Mouse (Mus musculus): Measurements from ENCODE around the gene Rab1a.
"Not testable (repeated sequence)": the region's sequence is repeated elsewhere in the genome, so short reads cannot be mapped to it uniquely, and the experiment has no call there.

Gene Rab1a

DNA sequence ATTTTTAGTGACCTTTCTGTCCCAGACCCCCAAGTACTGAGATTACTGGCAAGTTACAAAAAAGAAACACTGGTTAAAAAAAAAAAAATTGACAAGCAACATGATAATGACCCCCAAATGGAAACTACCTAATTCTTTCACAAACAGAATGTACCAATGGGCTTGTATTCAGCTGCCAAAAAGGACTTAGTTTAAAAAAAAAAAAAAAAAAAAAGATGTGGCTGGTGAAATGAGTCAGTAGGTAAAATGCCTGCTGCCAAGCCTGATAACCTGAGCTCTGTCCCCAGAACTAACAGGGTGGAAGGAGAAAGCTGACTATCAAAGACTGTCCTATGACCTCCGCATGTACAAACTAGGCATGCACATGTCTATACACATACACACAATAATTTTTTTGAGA, 16.0 kb downstream of the Rab1a start:
- DNase-seq (ENCODE audit: extremely low spot score): no peak

GRCm38 (mm10) chr11:20221671-20222070, 20.4 kb downstream of the Rab1a start:
- not testable (repeated sequence) for DNase-seq (ENCODE audit: extremely low spot score)

GRCm38 (mm10) chr11:20224196-20224595, 23.0 kb downstream of the Rab1a start:
- no peak for DNase-seq (ENCODE audit: extremely low spot score)

GRCm38 (mm10) chr11:20225938-20226337, 24.7 kb downstream of the Rab1a start:
- no peak for DNase-seq (ENCODE audit: extremely low spot score)

DNA sequence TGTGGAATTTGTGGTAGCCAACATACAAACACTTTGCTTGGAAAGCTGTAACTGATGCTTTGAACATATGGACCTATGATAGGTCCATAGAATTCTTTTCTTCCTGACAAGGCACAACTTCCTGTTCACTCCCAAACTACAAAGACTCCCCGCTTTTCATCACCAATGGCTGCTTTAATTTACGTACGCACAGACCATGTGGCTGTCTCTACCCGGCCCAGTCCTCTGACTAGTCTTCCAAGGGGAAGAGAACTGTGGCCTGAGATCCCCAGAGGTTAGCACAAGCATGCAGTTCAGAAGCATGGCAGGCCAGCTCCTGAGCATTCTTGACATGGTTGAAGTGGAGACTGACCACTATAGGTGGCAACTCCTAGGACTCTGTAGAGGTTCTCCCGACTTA, 27.4 kb downstream of the Rab1a start:
- no peak for DNase-seq (ENCODE audit: extremely low spot score)

- DNase-seq (ENCODE audit: extremely low spot score): no peak
Observed at GRCm38 (mm10) chr11:20229311-20229710, 28.1 kb downstream of the Rab1a start.

DNA sequence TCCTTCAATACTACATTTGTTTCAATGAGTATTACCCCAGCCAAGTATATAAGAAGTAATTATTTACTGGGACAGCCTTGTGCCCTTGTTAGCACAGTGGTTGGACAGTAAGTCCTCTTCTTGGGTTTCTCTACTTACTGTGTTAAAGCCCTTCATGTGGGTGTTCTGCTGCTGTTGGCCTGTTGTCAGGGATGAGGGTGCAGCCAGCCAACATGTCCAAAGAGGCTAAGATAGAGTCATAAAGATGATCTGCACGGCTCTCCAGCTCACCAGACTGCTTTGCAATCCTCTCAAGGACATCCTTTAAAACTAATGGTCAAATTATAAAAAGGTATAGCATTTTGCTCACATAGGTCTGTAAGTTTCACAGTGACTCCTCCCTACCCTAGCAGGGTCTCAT, 29.1 kb downstream of the Rab1a start:
- no peak for DNase-seq (ENCODE audit: extremely low spot score)

DNA sequence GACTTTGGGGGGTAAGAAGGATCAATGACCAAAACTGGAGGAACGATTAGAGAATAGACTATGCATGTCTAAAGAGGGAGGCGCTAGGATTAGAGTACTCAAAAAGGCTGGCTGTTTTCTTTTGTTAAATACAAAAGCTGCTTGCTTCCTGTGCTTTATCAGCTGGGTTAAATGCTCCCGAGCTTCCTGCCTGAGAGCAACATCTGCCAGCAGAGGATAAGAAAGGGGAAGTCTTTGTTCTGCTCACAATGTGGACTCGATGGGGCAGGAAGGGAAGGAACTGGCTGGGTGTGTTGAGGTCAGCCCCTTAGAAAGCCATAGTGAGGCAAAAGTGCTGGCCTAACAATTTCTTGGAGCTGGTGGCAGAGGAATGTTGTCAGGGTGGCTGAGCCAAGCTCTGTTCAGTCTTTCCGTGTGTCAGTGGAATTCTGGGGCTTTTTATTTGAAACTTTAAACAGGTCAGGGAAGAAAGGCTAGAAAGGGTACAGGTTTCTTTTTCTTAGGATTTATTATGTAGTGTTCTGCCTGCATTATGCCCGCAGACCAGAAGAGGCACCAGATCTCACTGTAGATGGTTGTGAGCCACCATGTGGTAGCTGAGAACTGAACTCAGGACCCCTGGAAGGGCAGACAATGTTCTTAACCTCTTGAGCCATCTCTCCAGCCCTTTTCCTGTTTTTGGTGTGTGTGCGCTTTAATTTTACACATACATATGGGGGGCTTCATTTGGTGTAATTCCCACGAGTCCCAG, 30.1 kb downstream of the Rab1a start:
- peak; percentile 31 for DNase-seq (ENCODE audit: extremely low spot score)

DNA sequence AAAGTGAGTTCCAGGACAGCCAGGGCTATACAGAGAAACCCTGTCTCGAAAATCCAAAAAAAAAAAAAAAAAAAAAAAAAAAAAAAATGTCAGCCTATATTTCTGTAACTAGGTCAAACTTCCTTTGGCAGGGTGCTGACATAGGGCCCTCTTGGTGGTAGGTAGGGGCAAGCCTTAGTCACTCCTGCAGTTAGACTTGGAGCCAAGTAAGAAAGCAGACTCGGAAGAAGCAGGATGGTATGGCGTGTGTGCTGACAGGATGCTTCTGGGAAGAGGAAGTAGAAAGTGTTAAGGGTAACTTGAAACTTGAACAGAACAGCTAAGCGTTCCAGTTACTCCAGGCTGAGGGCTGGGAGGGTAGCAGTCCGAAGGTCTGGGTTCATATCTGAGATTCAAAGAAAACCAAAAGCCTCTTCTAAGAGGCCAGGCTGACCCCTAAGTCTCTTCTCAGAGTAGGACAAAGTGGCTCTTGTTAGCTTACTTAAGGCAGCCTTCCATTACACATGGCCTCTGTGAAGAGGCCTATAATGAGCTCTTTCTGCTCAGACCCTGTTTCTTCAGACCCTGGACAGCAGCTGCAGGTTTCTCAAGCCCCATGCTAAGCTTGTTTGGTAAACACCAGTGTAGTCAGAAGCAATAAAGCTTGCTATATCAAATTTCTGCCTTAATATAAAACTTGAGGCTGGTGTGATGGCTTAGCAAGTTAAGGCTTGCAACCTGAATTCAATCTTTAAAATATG, 31.0 kb downstream of the Rab1a start:
- DNase-seq (ENCODE audit: extremely low spot score): no peak

DNA sequence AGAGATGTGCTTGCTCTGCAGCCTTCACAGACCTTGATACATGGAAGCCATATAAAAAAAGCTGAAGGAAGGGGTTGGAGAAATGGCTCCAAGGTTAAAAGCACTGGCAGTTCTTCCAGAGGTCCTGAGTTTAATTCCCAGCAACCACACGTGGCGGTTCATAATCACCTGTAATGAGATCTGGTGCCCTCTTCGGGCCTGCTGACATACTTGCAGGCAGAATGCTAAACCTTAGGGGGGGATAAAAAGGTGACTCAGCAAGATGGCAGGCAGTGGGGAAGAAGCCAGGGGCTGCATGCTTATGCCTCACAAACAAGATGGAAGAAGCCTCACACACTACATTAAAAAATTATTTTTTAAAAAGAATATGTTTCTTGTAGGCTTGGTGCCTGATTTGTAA, 33.0 kb downstream of the Rab1a start:
- no peak for DNase-seq (ENCODE audit: extremely low spot score)

DNA sequence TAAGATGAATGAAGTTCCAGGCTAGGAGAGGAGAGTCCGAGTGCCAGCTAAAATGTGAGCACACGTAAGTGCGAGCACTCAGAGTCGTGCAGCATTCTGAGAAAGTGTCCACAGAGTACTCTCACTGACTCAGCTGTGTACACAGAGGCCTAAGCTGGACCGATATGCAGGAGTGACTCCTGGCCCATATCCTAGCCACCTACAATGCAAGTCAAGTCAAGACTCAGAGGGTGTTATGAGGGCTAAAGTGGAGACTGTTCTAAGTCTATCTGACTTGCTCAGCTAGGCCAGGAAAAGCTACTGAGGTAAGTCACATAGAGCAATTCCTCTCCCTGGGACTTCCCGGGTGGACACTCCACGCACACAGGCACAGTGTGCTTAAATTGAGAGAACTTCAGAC, 35.8 kb downstream of the Rab1a start:
- DNase-seq (ENCODE audit: extremely low spot score): no peak

DNA sequence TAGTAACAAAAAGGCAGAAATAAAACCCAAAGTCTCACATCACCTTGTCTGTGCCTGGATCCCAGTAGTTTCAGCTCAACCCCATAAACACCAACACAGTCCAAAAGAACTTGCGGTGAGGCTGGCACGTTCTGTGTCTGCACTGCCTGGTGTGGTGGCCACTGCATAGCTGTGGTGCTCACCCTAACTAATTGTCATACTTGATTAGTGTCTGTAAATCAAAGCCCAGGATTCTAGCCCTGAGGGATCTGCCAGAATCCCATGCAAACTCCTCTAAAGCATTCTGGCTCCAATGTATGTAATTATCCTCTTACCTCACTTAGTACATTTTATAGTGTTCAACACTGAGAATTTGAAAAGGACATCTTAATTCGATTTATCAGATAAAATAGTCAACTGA, 36.7 kb downstream of the Rab1a start:
- DNase-seq (ENCODE audit: extremely low spot score): no peak

GRCm38 (mm10) chr11:20239279-20239861, 38.1 kb downstream of the Rab1a start:
- no peak for DNase-seq (ENCODE audit: extremely low spot score)

GRCm38 (mm10) chr11:20240331-20240730, 39.1 kb downstream of the Rab1a start:
- DNase-seq (ENCODE audit: extremely low spot score): no peak

DNA sequence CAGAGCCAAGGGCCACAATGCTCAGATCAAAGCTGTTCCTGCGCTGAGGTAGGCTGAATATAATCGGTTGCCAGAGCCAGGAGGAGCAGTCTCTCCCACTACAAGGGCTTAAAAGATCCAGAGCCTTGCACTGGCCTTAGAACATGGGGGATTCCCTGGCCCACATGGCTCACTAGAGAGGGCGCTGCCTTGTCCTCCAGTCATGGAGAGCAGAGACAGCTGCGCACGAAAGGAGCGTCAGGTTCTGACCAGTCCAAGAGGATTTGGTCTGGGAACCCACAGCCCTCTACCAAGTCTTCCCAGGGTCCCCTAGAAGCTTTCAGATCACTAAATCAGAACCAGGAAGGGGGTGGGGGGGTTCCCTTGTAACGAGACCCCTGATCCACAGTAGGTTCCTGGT, 40.1 kb downstream of the Rab1a start:
- DNase-seq (ENCODE audit: extremely low spot score): no peak

- DNase-seq (ENCODE audit: extremely low spot score): no peak
Observed at GRCm38 (mm10) chr11:20242366-20243056, 41.3 kb downstream of the Rab1a start.

GRCm38 (mm10) chr11:20243214-20243913, 42.1 kb downstream of the Rab1a start:
- no peak for DNase-seq (ENCODE audit: extremely low spot score)

DNA sequence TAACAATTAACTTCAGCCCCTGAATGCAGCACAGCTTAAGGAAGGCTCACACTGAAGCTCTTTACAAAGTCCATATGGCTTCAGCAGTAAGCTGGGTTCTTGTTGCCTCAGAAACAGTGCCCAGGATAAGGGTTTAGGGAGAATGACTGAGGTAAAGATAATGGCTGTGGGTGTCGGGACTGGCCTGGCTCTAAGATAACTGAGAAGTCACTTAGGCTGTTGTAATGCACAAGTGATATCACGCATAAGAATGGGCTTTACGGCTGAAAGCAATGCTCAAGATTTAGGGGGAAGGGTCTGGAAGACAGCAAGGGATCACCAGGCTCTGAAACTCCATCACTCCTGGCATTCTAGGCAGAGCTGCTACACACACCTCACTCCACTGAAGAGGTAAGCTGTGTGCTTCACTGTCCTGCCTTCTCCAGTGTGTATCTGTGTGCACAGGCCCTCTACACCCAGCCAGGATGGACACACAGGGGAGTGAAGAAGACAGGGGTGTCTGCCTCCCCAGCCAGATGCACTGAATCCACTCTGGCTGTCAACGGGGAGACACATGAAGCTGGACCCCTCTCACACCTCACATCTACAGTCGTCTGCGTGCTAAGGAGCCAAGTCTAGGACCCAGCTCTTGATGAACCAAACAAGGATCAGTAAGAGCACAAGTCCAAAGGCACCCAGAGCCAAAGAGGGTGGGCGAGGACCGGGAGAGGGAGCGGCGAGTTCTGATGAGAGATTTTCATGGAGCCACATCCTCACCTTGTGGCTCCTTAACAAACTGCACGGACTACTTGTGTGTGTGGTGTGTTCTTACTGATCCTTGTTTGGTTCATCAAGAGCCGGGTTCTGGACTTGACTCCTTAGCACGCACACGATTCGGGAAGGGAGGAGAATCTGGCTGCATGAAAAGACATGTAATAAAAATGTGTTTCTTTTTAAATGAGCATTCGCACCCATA, 43.4 kb downstream of the Rab1a start:
- DNase-seq (ENCODE audit: extremely low spot score): no peak

DNA sequence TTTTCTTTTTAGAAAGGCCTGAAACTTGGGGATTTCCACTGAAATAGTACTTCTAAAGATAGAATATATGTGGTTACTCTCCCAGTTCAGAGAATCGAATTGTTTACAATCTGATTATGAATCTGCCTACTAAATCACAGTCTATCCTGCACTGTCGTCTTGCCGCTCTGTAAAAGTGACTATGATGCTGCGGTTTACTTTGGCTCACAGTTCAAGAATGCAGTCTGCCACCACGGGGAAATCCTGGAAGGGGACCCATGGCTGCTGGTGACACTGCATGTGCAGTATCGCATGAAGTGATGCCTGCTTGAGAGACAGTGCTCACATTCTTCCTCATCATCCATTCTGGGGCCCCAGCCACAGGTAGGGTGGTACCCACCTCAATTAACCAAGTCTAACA, 44.1 kb downstream of the Rab1a start:
- no peak for DNase-seq (ENCODE audit: extremely low spot score)

DNA sequence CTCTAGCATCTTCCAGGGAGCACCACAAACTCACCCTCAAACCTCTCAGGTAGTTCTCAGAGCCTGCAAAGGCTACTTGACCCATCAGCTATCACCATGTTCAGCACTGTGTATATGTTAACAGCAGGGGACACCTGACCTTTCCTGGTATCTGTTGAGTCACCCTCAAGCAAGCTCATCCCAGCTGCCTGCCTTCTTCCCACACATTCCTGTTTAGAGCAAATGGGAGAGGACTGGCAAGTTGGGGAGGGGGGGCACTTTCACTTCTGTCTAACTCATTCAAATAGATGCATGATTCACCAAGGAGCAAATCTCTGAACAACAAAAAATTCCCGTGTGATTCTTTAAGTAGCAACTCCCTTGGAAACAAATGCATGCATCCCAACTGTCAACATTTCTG, 45.4 kb downstream of the Rab1a start:
- no peak for DNase-seq (ENCODE audit: extremely low spot score)

Data from embryo, embryonic 9.5 days (tissue).